Mouse (Mus musculus): ENCODE data around the gene Ly6g5c.

Gene Ly6g5c

DNA sequence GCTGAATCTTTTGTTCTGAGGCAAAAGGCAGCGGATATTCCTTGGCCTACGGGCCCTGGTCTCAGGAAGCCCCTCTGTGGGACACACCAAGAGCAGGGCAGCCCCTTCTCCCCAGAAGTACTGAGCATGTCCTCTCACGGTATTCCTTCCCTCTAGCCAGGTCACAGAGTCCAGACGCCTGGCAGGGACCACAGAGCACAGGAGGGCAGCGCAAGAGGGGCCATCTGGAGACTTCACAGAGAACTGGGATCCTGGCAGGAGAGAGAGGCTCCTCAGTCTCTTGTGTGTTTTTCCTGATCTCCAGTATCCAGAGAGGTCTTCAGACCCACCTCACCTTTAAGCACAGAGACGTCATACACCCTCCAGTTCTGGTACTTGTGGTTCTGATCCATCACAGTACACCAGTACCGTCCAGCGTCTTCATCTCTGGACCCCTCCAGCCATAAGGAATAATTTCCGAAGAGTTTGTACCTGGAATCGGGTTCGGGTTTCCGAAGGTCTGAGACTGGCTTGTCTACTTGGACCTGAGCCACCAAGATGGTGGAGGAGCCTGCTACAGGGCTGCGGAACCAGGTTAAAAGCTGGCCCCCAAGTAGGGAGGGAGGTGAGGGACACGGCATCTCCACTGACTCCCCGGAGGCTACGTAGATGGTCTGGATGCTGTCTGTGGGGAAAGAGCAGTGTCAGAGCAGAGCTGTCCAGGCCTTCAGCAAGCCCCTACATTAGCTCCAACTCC lies 25.1 kb upstream of the Ly6g5c start:
- DNase-seq (ENCODE audit: low spot score), result no peak

DNA sequence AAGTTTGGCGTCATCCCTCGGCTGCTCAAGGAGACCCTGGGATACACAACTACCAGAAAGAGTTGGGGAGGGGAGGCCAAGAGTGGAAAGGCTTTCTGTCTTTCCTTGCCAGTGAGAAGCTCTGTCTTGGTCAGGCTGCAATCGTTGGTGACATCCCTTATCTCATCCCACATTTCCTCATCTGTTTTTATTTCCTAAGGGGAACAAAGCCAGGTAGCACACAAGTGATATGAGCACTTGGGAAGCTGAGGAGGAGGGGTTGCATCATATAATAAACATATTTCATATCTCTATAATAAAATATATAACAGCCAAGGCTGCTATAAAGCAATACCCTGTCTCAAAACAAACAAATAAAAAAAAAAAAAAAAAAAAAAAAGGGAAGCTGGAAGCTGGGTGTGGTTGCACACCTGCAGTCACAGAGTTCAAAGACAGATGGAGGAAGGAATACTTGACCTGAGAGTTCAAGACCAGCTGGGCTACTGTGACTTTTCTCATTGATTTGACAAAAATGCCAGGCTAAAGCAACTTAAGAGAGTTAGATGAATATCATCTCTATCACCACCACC lies 24.1 kb upstream of the Ly6g5c start:
- no peak for DNase-seq (ENCODE audit: low spot score)

DNA sequence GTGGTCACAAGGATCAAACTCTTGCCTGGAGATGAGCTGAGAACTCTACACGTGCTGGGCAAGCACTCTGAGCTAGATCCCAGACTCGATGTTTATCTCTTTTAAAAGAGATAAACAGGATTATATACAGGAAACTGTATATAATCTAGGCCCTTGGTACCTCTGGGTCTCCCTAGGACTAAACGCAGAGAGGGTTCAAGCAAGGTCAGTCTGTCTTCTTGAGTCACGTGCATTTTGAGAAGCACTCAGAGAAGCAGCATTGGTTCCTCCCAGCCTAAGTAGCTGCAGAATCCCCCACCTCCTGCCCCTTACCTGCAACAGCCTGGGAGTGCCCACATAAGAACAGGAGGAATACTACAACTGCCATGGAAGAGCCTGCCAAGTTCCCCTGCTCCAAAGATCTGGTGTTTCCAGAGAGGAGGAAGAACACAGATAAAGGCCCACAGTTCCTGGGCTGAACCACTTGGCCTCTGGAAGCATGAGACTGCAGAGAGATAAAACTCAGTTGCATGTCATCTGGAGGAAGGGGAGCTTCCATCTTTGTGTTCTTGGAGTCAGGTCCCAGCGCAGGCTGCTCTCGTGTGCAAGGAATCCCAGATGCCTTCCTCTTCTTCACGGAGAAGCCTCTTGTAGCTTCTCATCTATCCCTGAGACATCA lies 22.7 kb upstream of the Ly6g5c start, which contains the start of gene Ly6g6f:
Gene Ly6g6f, minus strand, starts transcription at position 403 of the 658 bp plus-strand sequence.
- no peak for DNase-seq (ENCODE audit: low spot score)

DNA sequence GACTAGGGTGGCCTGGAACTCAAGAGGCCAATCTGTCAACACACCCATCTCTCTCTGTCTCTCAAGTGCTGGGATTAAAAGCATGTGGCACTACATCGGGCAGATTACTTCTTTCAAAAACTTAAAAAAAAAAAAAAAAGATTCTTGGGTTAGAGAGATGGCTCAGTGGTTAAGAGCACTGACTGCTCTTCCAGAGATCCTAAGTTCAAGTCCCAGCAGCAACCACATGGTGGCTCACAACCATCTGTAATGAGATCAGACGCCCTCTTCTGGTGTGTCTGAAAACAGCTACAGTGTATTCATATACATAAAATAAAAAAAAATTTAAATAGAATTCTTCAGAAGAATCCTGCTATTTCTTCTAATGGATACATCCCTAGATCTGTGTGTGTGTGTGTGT lies 19.9 kb upstream of the Ly6g5c start:
- DNase-seq (ENCODE audit: low spot score), result no peak

DNA sequence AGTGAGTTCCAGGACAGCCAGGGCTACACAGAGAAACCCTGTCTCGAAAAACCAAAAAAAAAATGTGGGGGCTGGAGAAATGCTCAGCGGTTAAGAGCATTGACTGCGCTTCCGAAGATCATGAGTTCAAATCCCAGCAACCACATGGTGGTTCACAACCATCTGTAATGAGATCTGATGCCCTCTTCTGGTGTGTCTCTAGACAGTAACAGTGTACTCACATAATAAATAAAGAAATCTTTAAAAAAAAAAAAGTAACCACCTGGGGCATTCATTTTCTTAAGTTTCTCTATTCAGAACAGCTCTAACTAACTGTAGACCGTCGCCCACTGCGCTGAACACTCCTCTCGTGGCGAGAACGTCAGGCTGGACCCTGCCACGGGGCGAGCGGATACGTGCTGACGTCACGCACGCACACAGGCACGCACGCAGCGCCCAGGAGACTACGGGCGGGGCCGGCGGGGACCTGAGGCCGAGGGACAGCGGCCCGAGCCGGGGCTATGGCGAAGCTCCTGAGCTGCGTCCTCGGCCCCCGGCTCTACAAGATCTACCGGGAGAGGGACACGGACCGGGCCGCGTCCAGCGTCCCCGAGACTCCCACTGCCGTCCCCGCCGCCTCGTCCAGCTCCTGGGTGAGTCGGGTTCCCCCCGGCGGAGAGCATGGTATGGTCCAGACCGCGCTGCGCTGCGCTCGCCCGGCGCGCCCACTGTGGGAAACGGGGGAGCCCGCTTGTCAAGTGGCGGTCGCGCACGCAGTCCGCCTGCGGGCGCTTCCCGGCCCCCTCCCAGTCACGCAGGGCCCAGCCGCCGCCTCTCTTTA lies 19.0 kb upstream of the Ly6g5c start, which contains the start of gene Abhd16a:
Gene Abhd16a, plus strand, starts transcription at position 439 of the 820 bp plus-strand sequence.
- DNase-seq (ENCODE audit: low spot score), result peak; percentile 93

DNA sequence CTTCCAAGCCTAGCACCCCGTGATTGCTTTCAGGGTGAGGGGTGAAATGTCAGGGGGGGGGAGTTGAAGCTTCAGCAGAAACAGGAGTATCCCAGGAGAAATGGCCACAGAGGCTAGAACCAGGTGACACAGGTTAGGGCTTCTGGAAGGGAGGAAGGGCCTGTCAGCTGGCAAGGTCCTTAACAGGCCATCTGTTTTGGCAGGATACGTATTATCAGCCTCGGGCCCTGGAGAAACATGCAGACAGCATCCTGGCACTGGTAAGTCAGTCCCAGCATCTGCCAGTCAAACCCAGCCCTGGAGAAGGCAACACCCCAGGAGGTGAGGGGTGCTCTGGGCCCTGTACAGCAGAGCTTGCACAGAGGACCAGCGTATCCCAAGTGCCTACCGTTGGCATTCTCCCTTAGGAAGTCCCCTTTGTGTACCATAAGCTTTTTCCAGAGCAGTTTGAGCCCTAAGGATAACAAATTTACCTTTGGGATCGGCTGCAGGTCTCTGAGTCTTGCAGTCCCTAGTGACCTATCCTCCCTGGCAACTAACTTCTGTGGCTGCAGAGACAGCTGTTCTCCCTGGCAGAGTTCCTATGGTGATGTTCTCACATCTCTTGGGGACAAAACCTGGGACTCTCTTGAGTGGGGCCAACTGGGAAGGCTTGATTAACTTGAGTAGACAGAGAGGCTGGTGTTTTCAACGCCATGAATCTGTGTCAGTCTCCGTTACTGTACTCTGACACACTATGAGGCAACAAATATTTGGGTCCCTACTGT lies 17.7 kb upstream of the Ly6g5c start:
- DNase-seq (ENCODE audit: low spot score), result no peak

DNA sequence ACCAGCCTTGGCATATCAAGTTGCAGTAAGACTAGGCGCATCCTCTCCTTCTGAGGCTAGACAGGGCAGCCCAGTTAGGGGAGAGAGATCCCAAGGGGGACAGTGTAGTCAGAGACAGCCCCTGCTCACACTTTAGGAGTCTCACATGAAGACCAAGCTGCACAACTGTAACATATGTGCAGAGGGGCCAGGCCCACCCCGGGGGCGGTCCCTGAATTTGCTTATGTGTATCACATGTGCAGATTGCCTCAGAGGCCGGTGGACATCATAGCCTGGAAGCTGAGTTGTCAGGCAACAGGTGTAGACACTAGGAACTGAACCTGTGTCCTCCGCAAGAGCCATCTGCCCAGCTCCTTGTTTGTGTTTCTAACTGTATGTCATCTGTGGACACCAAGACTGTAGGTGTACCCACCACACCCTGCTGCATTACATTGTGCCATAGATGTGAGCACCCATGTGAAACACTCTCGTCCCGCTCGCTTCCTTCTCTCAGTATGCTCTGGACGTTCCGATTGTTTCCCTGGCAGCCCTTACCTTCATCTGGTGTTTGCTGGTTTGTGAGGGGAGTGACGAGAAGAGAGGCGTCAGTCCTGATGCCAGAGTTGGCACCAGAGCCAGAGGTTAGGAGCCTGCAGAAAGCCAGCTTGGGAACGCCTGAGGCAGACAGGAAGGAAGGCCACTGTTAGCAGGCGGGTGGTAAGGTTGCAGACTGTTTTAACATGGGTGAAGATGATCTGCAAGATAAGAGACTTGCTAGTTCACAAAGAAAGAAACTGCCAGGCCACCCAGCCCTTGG lies 15.5 kb upstream of the Ly6g5c start:
- DNase-seq (ENCODE audit: low spot score), result no peak

DNA sequence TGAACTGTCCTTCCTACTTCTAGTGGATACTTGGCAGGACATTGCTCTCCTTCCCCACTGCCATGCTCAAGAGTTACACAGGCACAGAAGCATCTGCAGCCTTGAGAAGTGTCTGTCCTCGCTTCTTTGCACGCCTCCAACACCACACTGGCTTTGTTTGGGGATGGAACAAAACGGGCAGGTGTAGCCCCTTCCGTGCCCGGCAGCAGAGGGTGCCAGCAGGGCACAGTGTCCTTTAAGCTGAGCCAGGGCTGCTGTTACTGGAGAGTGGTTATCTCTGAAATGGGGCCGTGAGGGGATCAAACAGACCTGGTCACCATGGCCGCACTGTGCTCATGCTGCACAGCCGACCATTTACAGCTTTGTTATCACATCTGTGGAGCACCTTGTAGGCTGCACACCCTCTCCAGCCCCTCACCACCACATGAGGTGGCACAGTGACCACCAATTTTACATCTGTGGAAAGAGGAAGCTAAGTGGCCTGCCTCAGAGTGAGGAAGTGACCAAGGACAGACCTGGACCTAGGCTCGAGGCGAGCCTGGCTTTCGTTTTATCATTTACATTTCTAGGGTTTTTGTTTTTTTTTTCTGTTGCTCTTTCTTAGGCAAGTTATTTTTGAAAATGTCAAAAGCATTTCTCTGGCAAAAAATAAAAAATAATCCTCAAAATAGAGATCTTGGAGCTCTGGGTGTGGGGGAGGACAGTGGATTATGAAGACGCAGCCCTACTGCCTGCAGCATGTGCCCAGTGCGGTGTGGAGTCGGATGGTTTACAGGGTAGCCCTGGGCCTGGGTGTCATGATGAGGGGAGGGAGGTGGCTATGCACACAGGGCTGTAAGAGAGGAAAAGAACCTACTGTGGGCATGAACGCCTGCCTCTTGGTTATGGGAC lies 13.4 kb upstream of the Ly6g5c start:
- DNase-seq (ENCODE audit: low spot score), result no peak

DNA sequence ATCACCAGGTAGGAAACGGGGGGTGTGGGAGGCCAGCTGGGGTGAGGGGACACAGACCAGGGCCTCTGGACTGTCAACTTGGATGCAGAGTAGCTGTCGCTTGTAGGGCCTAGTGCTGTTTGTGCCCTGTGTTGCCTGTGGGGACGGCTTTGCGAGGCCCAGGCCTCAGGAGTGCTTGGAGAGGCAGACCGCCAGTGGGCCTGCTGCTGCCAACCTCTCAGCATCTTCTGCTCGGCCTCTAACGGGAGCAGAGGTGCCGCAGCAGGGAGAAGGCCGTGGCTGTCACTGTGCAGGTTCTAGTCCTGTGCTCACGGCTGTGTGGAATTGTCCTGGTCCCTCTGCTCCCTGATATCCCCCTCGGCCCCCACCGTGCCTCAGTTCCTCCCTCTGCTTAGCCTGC lies 11.5 kb upstream of the Ly6g5c start:
- DNase-seq (ENCODE audit: low spot score), result no peak

DNA sequence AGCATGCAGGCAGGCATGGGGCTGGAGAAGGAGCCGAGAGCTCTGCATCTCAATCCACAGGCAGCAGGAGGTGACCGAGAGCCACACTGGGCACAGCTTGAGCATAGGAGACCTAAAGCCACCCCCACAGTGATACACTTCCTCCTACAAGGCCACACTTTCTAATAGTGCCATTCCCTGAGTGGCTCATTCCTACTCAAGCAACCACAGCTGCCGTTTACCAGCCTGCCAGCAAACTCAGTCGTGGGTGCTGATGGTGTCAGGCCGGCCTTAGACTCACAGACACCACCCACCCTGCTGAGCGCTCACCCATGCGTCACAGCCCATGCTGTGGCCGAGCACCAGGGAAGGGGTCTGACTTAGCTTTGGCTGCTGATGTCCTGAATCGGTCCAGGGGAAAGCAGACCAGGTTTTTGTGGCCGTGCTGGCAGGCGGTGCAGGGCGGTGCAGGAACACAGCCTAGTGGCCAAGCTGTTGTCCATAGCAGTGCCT lies 10.9 kb upstream of the Ly6g5c start:
- no peak for DNase-seq (ENCODE audit: low spot score)

DNA sequence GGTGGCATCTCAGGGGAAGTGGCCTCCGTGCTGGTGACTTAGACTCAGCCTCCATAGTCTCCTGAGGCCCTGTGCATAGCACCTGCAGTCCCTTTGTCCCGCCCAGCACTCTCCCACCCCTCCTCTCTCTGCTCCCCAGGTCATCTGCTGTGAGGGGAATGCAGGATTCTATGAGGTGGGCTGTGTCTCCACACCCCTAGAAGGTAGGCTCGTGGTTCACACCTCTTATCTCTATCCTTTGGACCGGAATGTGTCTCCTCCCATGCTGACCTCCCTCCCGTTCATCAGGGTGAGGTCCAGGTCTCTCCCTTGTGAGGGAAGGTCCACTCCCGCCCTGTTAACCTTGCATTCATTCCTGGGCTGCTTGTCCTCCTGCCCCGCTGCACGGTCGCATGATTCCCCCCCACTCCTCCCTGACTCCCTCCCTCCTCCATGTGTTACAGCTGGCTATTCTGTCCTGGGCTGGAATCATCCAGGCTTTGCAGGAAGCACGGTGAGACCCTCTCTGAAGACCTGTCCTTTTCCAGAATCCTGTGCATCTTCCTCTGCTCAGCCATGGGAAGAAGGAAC lies 7.8 kb upstream of the Ly6g5c start:
- no peak for DNase-seq (ENCODE audit: low spot score)

DNA sequence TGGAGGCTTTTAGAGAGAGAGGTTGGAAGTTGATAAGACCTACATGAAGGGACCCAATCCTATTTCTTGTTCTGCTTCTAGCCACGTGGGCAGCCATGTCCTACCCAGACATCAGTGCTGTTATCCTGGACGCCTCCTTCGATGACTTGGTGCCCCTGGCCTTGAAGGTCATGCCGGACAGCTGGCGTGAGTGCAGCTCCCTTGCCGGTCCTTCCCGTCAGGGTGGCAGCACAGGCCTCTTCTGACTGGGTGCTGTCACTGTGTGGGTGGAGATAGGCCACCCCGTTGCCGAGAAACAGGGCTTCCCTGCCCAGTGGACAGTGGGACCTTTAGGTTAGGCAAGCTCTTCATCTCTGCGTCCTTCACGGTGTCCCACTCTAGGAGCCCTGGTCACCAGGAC lies 6.9 kb upstream of the Ly6g5c start:
- no peak for DNase-seq (ENCODE audit: low spot score)

DNA sequence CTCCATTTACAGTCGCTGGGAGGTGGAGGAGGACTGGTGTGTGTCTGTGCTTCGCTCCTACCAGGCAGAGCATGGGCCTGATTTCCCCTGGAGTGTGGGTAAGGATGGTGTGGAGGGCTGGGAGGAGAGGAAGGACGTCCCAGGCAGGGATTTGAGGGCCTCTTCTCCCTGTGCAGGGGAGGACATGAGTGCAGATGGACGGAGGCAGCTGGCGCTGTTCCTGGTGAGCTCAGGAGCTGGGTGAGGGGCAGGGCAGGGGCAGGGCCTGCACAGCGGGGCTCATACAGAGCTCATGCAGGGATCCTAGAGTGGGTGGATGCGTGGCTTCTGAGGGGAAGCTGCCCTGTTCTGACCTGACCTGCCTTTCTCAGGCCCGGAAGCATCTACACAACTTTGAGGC lies 5.8 kb upstream of the Ly6g5c start:
- DNase-seq (ENCODE audit: low spot score), result no peak

DNA sequence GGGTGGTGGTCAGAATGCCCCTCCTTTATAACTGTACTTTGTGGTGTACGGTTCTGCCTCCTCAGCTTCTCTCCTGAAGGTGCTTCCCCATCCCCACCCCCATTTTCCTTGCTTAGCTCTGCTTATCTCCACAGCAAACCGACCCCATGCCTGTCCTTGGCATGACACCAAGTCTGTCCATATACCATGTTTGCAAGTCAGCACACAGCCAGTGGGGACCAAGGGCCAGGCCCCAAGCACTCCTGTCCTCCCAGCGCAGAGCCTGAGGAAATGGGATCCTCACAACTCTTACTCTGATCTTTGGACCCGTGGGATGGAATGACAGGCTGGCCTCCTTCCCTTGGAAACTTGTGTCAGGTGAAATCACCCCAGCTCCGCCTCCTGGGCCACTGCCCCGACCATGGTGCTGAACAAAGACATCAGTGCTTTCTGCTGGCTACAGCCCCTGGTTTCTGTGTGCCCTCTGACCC lies 4.8 kb upstream of the Ly6g5c start:
- no peak for DNase-seq (ENCODE audit: low spot score)

DNA sequence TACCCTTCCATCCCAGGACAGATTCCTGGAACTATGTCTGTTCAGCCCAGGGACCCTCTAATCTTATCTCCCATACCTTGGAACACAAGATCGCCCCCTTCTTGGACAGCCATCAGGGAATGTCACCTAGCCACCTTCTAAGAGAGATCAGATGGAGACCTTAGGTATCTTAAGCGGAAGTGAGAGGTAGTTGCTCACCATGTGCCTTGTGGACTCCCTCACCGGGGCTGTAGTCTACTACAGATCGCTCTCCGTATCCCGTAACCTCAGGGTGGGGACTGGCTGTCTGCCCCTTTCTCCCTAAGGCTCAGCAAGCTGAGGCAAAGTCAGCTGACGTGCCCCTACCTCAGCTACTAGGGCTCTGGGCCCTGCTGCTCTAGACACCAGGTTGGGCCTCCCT lies 4.0 kb upstream of the Ly6g5c start:
- no peak for DNase-seq (ENCODE audit: low spot score)

DNA sequence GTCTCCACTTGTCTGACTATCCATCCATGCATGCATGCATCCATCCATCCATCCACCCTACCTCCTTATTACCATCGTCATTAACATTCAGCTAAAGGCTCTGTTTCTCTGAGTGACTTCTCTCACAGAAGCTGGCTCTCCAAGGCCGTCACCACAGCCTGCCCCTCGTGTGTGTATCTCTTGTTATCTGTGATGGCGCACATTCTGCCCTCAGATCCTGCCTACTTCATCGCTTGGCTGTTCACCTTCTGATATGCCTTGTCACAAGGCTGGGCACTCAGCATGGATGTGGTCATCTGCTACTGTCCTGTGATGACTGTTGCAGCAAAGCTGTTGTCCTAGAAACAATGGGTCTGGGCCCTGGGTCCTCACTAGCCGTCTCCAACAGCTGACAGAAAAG lies 3.3 kb upstream of the Ly6g5c start:
- no peak for DNase-seq (ENCODE audit: low spot score)

DNA sequence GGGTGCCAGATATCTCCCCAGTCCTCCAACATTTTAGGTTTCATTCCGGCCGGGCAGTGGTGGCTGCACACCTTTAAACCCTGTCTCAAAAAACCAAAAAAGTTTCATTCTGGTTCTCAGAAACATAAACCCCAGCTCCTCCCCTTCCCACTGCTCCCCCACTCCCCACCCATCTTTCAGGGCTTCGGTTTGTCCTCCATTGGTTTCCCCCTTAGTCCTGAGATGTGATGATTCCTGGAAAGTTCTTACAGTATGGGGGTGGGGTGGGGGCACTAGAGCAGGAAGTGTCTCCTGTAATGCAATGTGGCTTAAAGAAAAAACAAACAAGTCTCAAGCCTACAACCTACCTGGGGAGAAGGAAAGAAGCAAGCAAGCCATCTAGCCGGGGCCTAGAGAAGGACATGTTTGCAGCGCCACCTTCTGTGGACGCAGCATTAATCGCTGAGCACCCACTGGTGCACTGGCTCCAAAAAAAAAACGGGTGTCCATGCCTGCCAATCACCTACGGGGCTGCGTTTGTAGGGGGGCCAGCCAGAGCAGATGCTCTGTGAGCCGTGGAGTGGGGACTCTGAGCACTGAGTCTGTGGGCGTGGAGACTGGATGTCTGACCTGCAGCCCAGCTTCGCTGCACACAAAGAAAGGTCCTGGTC lies 2.2 kb upstream of the Ly6g5c start:
- peak; percentile 64 for DNase-seq (ENCODE audit: low spot score)

DNA sequence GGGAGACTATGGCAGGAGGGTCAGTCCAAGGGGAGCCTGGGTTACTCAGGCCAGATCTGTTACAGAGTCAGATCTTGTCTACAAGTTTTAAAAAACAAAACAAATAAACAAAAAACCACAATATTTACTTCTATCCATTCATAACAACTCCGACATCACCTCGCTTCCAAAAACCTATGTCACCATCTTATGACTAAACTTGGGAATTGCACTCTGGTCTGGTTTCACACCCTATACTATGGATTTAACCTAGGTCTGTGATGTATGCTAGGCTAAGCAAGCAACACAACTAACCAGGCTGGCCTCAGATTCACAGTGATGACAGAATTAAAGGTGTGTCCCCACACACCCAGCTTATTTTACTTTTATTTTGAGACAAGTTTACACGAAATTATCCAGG lies 1.6 kb upstream of the Ly6g5c start:
- DNase-seq (ENCODE audit: low spot score), result no peak

DNA sequence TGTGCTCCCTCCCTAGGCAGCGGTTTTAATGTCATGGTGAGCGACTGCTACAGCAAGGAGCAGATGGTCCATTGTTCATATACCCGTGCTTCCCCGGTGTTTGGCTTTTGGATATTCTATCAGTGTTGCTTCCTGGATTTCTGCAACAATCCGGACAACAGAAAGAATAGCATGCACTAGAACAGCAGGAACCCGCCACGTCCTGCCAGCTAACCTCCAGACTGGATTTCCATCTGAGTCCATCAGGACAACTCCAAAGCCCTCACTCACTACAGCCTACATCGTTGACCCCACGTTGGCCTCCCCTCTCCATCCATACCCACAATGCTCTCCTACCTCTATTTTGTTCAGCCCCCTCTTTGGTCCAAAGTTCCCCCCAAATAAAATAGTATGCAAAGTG lies 3.7 kb downstream of the Ly6g5c start:
- no peak for DNase-seq (ENCODE audit: low spot score)

Measured in testis, postnatal 10 days (tissue).